Mouse (Mus musculus) kidney, adult 18-20 months (tissue): ENCODE data around the gene Olfr247.
"Not testable (repeated sequence)": the region's sequence is repeated elsewhere in the genome, so short reads cannot be mapped to it uniquely, and the experiment has no call there.

Experiments
- DNase-seq: peaks from one replicate; pipeline ENCODE4 v3.0.0; 2021

Gene Olfr247

GRCm38 (mm10) chr10:129976040-129976439 is at the start of gene Olfr247:
Gene Olfr247 (minus strand): TSS chr10:129976140.
- DNase-seq, result not testable (repeated sequence)

GRCm38 (mm10) chr10:130012321-130012720 is 36.4 kb upstream of the Olfr247 start, which contains the start of gene Olfr820:
Gene Olfr820 (plus strand): TSS chr10:130012621.
- no peak for DNase-seq

- not testable (repeated sequence) for DNase-seq
Measured at GRCm38 (mm10) chr10:130005366-130005765, 29.4 kb upstream of the Olfr247 start.

- DNase-seq, result not testable (repeated sequence)
Measured at GRCm38 (mm10) chr10:130004104-130004503, 28.2 kb upstream of the Olfr247 start.

- not testable (repeated sequence) for DNase-seq
Measured at GRCm38 (mm10) chr10:129984962-129985361, 9.0 kb upstream of the Olfr247 start, which contains the start of gene Gm10310. Gene Gm10310 (minus strand): TSS chr10:129985062.

- not testable (repeated sequence) for DNase-seq
Measured at GRCm38 (mm10) chr10:129981867-129982266, 5.9 kb upstream of the Olfr247 start.

- not testable (repeated sequence) for DNase-seq
Measured at GRCm38 (mm10) chr10:129972994-129973393, 2.9 kb downstream of the Olfr247 start.

GRCm38 (mm10) chr10:129967166-129967565 is 8.8 kb downstream of the Olfr247 start, which contains the start of gene Olfr819:
Gene Olfr819 (minus strand): TSS chr10:129967266.
- not testable (repeated sequence) for DNase-seq

GRCm38 (mm10) chr10:129966232-129966631 is 9.7 kb downstream of the Olfr247 start:
- not testable (repeated sequence) for DNase-seq

- DNase-seq, result no peak
Measured at GRCm38 (mm10) chr10:129949000-129949399, 26.9 kb downstream of the Olfr247 start, which contains the start of gene Olfr818. Gene Olfr818 (minus strand): TSS chr10:129949100.
